Mouse (Mus musculus) adrenal gland (tissue): ENCODE measurements around the gene BC017158.

Source experiments
- intact Hi-C: fragments of 180-260 bp; cut with DNase I; formaldehyde crosslinking; loops from one replicate; pipeline ENCODE4 v1.15.1; 2025
- long read RNA-seq, 2 experiments: library from polyadenylated mRNA; unstranded; transcript quantifications; one replicate each; pipeline ENCODE4 v2.0.0; 2020; ENCODE audit warnings: borderline replicate concordance in 1 of 2; ENCODE audit not compliant: insufficient replicate concordance in 1 of 2

The BC017158 gene
- long read RNA-seq, experiment 1, transcript BC017158-201 (13 exons, 2,627 nt): major isoform, 8 of 12 reads
- long read RNA-seq, experiment 1, partial matches to known transcripts: 1 of 12 reads
- long read RNA-seq, experiment 1, other reads (novel, unspliced or antisense): 2 of 12 reads
- long read RNA-seq, experiment 2, transcript BC017158-201 (13 exons, 2,627 nt): major isoform, 5 of 15 reads
- long read RNA-seq, experiment 2, partial matches to known transcripts: 3 of 15 reads
- long read RNA-seq, experiment 2, other reads (novel, unspliced or antisense): 5 of 15 reads

DNA sequence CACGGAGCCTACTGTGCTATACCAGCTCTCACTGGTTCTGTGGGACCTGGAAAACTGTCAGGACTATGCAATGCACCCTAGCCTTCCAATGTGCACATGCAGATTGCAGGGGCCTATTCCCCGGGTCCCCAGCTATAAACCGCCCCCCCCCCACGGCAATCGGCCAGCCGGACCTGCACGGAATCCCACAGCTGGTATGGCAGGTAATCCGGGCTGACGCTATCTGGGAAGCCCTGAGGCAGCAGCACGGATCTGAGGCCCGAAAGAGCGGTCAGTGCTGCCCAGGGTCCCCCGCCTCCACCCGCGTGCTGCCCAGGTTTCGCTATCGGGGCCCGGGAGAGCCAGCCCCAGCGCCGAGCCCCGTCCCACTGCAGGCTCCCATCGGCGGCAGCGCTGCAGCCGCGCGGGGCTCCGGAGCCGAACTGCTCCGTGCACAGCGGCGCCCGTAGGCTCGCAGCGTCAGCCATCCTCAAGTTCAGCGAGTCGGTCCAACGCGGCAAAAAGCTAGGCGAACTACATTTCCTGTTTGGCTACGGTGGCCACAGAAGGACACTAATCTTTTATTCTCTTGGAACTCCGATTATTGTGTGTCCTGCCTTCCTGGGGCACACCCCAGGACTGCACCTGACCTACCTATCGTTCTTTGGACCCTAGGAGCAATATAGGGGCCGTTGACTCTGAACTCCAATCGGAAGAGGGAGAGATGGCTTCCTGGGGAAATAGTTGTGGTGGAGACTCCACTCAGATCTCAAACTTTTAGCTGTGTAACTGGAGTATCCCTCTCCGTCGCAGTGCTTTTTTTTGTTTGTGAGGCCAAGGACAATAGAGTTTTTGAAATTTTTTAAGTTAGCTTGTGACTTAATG is at the start of gene BC017158:
BC017158 (minus strand) TSS at position 554 of the 864 bp plus-strand sequence.
- intact Hi-C loops: no loop called here

DNA sequence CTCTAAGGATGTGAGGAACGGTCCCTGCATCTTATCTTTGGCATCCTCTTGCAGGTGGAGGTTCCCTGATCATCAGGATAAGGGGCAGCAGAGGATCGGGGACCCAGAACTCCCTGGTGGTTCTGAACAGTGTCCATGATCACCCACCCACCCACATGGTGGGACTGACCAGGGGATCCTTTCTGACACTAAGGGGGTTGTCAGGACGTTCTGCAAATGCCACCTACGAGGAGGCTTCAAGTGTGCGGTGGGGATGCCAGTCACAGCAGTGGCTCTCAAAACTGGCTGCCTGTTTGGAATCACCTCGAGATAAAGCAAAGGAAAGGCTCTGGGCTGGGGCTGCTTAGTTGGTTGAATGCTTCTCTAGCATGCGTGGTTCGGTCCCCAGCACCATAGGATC is 49.0 kb upstream of the BC017158 start:
- intact Hi-C loops: no loop called here

DNA sequence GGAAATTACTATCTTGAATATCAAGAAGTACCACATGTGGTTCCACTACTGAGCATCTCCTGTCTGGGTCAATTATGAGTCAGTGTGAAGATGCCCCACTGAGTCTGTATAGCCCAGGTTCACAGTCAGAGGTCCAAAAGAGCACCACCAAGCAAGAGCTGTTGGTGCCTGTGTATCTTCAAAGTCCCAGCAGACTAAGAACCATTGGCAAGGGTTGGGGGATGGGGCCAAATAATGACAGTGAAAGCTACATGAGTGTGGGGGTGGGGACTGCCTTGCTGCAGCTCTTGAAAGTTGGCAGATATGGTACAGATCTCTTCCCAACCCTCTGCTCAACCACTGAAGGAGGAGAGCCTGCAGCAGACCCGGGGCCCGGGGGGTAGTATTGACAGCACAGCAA is 48.6 kb upstream of the BC017158 start:
- intact Hi-C loops: no loop called here

DNA sequence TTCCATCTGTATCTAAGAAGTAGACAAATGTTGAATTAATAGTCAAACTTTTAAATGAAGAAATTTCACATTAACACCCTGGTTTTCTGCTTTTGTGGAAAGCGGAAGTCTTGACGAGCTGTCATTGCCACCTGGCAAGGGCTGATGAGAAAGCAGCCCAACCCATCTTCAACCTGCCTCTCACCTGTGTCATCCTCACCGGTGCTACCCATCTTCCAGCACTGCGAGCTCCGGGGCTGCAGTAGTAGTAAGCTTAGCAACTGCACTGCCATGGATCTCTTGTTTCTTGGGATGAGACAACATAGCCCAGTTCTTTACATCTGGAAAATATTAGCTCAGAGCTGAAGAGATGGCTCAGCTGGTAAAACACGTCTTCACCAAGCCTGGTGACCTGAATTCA is 47.7 kb upstream of the BC017158 start:
- intact Hi-C loops: loop anchor here (1.0 kb wide), 1 partner anchor 98 kb away; no protein-coding TSS in a partner anchor

GRCm38 (mm10) chr7:128344928-128345653 is 47.1 kb upstream of the BC017158 start:
- intact Hi-C loops: loop anchor here (1.0 to 5.0 kb wide), 2 partner anchors 38 to 98 kb away; no protein-coding TSS in a partner anchor

DNA sequence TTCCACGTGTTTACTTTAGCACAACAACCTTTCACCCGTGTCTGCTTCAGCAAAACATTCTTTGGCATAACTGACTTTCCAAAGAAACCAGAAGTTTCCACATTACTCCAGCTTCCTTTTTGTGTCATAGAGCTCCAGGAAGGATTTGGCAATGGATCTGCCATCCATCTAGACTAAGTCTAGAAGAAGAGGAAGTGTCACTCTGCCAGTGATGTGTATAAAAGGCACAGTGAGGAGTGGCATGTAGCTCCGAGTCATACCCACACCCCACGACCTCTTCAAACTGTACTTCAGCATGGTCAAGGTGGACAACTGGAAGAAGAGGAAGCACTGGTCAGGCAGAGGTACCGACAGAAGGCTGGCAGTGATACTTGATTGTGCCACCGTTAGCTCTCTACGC is 46.5 kb upstream of the BC017158 start:
- intact Hi-C loops: loop anchor here (5.0 kb wide), 1 partner anchor 37 kb away; no protein-coding TSS in a partner anchor

DNA sequence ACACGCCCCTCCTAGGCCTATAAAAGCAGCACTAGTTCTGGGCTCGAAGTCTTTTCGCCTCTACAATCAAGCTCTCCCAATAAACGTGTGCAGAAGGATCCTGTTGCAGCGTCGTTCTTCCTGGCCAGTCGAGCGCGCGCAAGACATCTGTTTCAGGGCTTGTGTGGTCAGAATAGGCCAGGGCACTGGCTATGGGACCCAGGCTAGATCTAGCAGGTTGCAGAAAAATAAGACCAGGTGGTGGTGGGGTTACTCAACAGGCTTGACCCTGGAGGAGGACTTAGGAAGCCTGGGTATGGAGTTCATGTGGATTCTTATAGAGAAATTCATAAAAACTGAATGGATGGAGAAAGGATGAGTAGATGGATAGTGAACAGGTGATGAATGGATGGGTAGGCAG is 44.7 kb upstream of the BC017158 start:
- intact Hi-C loops: loop anchor here (5.0 kb wide), 1 partner anchor 35 kb away; no protein-coding TSS in a partner anchor

DNA sequence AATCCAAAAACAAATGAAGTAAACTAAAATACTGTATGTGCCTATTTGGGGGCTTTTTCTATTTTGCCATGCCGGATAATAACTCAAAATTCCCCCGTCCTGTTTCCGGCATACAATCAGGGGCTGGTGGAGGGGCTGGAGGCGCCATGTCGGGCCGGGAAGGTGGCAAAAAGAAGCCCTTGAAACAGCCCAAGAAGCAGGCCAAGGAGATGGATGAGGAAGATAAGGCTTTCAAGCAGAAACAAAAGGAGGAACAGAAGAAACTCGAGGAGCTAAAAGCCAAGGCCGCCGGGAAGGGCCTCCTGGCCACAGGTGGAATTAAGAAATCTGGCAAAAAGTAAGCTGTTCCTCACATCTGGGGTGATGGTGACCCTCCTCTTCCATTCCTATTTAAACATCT is 42.4 kb upstream of the BC017158 start:
- intact Hi-C loops: loop anchor here (5.0 kb wide), 1 partner anchor 33 kb away; no protein-coding TSS in a partner anchor

DNA sequence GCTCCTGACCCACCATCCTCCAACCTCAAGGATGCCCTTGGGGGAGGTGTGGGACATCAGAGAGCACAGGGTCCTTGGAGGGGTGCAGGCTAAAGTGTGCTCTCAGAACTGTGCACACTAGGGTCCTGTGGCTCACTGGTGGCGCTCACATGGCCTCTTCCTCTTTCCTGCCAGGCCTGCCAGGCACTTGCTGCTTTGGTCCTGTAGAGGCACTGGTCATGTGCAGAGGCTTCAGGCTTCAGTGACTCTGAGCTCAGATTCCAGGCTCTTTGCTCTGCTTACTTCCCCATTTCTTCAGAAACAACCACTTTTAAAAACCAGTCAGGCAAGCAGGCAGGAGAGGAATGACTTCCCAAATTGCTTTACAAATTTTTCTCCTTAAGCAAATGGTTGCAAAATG is 34.9 kb upstream of the BC017158 start:
- intact Hi-C loops: no loop called here

GRCm38 (mm10) chr7:128330981-128331380 is 33.0 kb upstream of the BC017158 start:
- intact Hi-C loops: no loop called here

GRCm38 (mm10) chr7:128324977-128325376 is 27.0 kb upstream of the BC017158 start:
- intact Hi-C loops: no loop called here

DNA sequence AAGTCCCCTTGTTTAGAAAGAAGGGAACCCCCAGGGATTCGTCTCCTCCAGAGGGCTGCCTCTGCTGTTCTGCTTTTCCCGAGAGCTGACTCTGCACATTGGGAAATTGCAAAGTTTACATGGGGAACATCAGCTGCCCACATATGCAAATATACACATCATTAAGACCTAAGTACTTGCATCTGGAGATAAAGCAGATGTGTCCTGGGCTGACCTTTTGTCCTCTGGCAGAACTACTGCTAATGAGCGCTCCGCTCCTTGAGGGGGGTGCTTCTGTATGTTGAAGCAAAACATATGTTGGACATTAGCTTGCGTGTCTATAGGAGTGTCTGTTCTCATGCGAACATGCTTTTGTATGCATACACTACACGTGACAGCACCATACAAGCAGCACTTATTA is 23.3 kb upstream of the BC017158 start:
- intact Hi-C loops: no loop called here

DNA sequence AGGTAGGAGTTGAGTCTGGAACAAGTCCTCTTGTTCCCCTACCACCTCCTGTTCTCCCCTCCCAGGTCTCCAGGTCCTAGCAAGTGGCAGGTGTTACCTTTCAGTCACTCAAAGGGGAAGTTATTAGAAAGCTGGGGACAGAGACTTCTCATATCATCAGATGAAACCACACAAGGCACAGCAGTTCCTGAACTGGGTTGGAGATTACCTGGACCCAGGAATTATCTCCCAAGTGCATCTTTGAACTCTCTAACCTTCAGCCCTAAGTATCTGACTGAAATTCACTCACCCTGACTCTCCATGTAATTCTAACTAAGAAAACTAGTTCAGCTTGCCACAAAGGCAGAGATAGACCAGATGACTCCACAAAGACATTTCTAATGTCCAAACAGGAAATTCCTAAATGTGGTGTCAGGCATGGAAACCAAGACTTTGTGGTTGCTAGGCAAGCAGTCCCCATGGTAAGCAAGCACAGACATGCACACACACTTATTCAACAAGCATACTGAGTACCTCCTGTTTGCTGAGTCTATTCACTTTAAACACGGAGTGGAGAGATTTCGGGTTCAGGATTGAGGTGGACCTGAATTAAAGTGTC is 22.3 kb upstream of the BC017158 start:
- intact Hi-C loops: no loop called here

GRCm38 (mm10) chr7:128319140-128319539 is 21.2 kb upstream of the BC017158 start:
- intact Hi-C loops: no loop called here

GRCm38 (mm10) chr7:128317011-128317410 is 19.0 kb upstream of the BC017158 start:
- intact Hi-C loops: no loop called here

GRCm38 (mm10) chr7:128314491-128314890 is 16.5 kb upstream of the BC017158 start:
- intact Hi-C loops: no loop called here

- intact Hi-C loops: no loop called here
Observed at GRCm38 (mm10) chr7:128313601-128314000, 15.6 kb upstream of the BC017158 start.

- intact Hi-C loops: no loop called here
Observed at GRCm38 (mm10) chr7:128312375-128313059, 14.5 kb upstream of the BC017158 start.

GRCm38 (mm10) chr7:128311811-128312210 is 13.8 kb upstream of the BC017158 start:
- intact Hi-C loops: no loop called here

GRCm38 (mm10) chr7:128311263-128311662 is 13.3 kb upstream of the BC017158 start:
- intact Hi-C loops: no loop called here
